Mouse (Mus musculus) lung, postnatal 36 days (tissue): ENCODE results near the gene Bmp4.
A peak's percentile ranks its signal among the peaks of the same experiment; 100 is the strongest.

ENCODE experiments used
- DNase-seq: peaks from one replicate; pipeline ENCODE4 v3.0.0; 2022; ENCODE audit warnings: mixed read lengths

Bmp4 gene

GRCm38 (mm10) chr14:46390249-46390775, at the start of gene Bmp4:
Gene Bmp4, minus strand, starts transcription at chr14:46390669.
- peak; percentile 85 for DNase-seq

DNA sequence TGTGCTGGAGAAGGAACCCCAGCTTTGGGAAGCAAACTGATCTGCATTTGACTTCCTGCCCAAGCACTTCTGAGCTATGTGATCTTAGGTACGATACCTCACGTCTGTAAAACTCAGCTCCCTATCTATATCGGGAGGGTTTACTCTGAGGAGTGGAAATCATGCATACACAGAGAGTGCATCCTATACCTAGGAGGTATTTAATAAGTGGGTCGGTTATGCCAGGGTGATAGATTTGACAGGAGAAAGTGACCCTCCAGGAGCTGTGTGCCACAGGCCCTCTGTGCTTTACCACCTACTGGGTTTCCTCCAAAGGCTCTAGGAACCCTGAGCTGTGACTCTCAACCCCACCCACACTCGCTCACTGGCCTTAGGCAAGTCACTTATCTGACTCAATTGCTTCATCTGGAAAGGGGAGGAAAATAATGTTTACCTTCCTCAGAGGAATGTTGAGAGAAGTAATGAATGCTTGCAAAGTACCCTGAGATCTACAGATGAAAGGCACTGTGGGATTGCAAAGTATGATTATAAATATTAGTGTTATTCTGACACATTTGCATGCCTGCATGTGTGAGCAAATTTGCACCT, 49.1 kb upstream of the Bmp4 start:
- DNase-seq, result peak; percentile 63

- no peak for DNase-seq
Measured at GRCm38 (mm10) chr14:46436471-46437090, 46.1 kb upstream of the Bmp4 start.

DNA sequence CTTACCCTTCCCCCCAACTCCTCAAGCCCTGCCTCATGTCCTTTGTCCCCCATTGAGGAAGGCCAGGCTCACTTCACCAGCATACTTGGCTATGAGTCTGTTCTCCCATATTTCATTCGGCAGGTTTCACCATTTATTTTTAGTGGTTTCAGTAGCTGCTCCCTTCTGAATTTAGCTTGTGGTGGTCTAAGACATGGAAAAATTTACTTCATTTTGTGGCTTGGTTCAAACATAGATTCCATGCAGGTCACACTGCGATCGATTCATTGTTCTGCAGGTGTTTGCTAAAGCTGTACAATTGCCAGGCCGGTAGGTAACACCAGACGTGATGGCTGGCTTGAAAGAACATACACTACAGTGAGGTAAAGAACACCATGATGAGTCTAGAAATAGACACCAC, 39.8 kb upstream of the Bmp4 start:
- no peak for DNase-seq

DNA sequence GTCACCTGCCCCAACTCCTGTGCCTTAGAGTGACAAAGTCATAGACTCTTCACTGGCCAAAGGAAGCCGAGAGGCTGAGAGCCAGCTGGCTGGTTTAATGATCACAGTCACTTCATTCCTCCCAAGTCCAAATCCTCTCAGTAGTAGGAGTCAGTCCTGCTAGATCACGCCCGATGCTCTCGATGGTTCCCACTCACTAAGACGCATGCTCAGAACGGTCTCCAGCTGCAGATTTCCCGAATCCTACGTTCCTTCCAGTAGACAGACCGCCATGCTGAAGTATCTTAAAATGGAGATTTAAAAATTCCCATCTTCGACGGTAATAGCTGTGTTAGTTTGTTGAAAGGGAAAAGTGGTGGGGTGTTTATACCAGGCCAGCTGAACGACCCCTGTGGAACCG, 36.8 kb upstream of the Bmp4 start:
- no peak for DNase-seq

DNA sequence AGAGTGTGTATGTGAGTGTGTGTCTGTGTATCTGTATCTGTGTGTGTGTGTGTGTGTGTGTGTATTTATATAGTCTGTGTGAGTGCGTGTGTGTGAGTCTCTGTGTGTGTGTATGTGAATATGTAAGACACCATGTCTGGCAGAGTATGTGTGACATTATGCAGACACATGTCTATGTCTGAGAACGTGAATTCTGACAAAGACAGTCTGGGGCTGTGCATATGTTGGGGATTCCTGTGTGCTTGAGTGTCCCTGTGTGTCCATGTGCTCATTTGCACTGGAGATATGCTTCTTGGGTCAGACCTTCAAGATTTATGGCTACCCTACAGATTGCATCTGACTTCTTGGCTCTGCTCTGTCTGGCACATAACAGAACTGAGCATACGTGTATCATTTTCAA, 31.4 kb upstream of the Bmp4 start:
- no peak for DNase-seq

GRCm38 (mm10) chr14:46419269-46419668, 28.8 kb upstream of the Bmp4 start:
- no peak for DNase-seq

- DNase-seq, result no peak
Measured at GRCm38 (mm10) chr14:46418371-46419097, 28.1 kb upstream of the Bmp4 start.

DNA sequence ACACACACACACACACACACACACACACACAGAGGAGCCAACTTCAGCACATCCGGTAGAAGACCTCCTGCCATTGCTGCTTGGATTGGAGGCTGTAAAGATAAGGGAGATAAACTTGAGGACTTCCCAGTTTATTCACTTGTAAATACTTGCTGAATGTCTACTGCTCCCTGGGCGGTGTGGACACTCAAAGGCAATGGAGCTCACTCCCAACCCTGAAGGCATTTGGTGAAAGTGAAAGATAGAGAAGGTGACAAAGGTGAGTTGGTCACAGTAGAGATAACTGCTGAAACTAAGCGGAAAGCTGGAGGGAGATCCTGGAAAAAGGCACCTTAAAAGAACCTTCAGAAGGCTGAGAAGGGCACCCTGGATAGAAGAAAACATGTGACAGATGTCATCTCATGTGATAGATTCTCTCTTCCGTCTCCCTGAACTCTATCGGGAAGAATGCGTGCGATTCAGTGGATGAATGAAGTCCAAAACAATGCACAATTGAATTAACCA, 22.1 kb upstream of the Bmp4 start:
- DNase-seq, result no peak

GRCm38 (mm10) chr14:46410557-46411120, 20.2 kb upstream of the Bmp4 start:
- no peak for DNase-seq

DNA sequence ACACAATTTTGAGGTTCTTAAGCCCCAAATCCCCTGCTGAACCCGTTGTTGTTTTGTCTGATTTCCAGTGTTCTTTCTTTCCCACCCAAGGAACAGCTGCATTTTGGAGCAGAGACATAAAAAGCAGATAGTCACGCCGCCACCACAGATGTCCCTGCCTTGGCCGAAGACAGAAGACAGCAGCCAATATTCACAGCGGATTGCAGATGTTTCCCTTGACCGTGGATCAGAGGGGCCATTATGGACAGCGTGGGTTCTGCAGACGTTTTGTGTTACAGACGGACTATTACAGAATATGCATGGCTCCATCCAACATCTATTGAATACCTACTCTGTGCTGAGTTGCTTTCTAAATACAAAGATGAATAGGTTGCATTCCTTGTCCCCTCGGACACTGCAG, 18.5 kb upstream of the Bmp4 start:
- no peak for DNase-seq

- no peak for DNase-seq
Measured at GRCm38 (mm10) chr14:46408319-46408718, 17.9 kb upstream of the Bmp4 start.

DNA sequence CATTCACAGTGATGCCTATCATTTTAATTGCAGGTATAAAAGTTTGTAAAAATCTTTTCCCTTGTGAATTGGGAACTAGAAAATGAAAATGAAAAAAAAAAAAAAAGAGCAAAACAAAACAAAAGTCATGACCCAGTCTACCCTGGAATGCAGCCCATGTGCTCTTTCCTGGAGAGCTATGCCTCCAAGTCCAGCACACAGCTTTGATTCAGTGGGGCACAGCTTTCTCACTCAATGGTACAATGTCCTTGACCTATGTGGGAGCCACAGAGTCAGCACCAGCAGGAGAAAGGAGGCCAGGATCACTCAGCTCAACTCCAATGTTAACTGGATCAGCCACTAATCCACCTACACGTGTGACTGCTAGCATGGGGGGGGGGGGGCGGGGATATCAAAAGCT, 9.5 kb upstream of the Bmp4 start:
- no peak for DNase-seq

DNA sequence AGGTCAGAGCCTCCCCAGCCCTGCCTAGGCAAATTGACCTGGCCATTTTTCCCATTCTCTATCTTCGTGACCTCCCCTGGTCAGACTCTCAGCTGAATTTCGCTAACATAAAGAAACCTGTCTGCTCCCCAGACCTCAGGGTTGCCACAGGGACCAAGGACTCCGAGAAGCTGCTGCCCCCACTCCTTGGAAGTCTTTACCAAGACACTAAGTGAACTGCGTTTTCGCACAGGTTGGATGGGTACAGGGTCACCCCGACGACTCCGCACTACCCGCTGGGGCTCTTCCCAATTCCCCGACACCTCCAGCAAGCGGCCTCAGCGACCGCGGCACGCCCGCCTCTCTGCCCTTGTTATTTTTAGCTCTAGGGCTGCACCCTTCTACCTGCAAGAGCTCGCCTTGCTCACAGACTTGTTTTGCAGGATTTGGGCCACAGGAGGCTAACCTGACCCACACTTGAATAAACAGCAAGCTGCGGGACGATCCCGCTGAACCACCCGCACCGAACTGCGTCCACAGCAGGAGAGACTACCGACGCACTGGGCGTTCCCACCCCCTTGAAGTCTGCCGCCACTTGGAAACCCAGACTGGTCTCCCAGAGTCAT, 7.7 kb upstream of the Bmp4 start:
- DNase-seq, result peak; percentile 66

GRCm38 (mm10) chr14:46391621-46392170, 1.2 kb upstream of the Bmp4 start:
- DNase-seq, result no peak

DNA sequence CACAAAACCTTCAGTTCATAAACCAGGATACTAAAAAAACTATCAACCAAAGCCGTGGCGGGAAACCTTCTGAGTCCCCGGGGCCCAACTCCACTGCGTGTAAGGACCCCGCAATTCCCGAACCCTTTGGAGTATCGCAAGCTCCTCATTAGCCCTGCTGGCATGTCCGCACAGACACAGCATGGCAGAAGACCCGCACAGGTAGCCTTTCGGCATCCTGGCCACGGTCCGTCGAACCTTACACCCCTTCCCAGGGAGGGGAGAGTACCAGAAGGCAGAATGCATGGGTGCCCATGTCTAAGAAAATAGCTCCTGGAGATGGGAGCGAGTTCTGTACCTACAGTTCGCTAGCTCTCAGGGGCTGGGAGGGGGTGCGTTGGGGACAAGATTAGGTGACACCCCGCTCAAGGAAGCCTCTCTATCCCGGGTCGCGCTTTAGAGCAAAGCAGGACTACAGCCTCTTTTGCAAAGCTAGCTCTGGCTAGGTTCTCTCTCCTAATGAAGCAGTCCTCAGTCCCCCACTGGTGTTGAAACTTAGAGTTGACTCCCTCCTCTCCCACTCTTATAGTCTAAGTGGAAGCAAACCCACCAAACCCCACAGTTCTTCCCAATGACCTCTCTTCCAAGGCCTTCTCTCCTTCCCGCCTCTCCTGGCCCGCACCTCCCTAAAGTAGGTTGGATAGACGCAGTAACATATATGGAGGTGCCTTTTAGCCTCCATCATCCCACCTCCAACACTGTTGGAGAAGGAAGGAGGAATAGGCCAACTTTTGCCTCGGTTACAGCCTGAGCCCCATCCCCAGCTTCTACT, 826 bp downstream of the Bmp4 start:
- DNase-seq, result no peak

DNA sequence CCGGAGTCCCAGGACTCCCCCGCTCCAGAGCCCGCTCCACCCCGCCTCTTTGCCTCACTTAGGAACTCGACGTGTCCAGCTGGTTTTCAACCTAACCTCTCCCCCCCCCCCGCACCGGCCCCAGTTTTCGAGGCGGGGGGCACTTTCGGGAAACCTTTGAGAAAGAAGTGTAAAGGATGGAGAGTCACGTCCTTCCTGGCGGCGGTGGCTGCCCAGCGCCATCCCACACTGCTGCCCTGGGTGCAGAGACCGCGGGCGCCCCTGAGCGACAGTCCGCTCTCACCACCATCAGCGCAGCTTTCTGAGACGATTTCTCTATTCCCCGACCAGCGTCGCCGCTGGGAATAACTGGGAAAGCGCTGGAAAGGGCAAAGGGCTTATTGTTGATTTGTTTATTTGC, 1.8 kb downstream of the Bmp4 start:
- DNase-seq, result peak; percentile 74

- DNase-seq, result peak; percentile 51
Measured at GRCm38 (mm10) chr14:46387821-46388481, 2.5 kb downstream of the Bmp4 start.

- peak; percentile 92 for DNase-seq
Measured at GRCm38 (mm10) chr14:46387357-46387671, 3.2 kb downstream of the Bmp4 start.

DNA sequence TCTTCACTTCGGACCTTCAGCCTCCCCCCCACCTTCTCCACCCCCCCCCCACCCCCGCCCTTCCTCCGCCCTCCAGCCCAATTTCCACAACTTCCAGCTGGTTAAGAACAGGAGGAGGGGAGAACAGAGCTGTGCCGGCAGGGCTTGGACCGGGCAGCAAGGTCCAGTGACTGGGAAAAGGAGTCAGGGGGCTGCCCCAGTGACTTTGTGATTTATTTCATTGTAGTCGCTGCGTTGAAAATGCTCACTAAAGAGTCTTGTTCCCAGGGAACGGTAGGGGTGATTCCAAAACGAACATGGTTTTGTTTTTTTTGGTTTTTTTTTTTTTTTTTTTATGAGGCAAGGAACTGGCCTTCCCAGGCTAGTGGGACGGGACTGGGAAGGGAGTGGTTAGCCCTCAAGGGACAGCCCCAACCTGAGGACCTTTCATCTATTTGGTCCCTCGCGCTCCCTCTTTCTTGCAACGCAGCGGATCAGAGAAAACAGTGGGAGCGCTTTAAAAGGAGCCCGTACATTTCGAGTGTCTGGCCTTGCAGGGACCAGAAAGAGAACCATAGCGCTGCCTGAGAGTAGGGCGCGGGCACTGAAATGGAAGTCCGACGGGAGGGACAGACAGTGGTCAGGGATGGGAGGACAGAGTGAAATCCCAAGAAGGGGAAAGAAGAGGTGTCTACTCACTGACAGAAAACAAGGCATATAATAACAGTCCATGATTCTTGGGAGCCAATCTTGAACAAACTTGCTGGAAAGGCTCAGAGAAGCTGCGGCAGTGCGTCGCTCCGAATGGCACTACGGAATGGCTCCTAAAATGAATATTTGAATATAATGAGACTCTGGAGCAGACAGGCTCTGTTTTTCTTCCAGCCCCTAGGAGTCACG, 3.8 kb downstream of the Bmp4 start:
- DNase-seq, result no peak
